Mouse (Mus musculus): ENCODE measurements around the gene Brd7. TPM values are rescaled to one million over a fixed set of nuclear protein-coding genes. Genes with fewer than 3 reads are reported as not detected.

Gene Brd7
- polyA plus RNA-seq, 1 experiment from 2014 or later, result 94.5 TPM

- ATAC-seq (ENCODE audit: insufficient number of reproducible peaks, insufficient read depth, low FRiP score, low TSS enrichment), result no peak
- no peak overlapping the region for H3K4me2 ChIP-seq (replicated peaks)
- peaks cover 14% of the 10 kb centered on the region for H3K4me1 ChIP-seq
- 78% methylated on average over 7 of the region's 7 CpGs for WGBS
- H3K4me3 ChIP-seq, result no peak overlapping the region
- no peaks in the 10 kb centered on the region for H3K27me3 ChIP-seq
- H3K27ac ChIP-seq, result no peak overlapping the region
- no peak overlapping the region for H3K9ac ChIP-seq
- no peaks in the 10 kb centered on the region for H3K36me3 ChIP-seq
- H3K9me3 ChIP-seq, result no peaks in the 10 kb centered on the region
These were observed 18.5 kb upstream of the Brd7 start for GRCm38 (mm10) chr8:88380497-88380896.

- peak; percentile 56 for ATAC-seq (ENCODE audit: insufficient number of reproducible peaks, insufficient read depth, low FRiP score, low TSS enrichment)
- Histone ChIP-seq H3K27ac (peak overlapping the region; percentile 20; the same call in 1 of the 2 replicates), H3K9me3 (no peaks in the 10 kb centered on the region), H3K36me3 (no peaks in the 10 kb centered on the region), H3K4me1 (peaks cover 10% of the 10 kb centered on the region), H3K4me2 (replicated peaks) (0 out of 2 replicates have a peak overlapping the region, but pooled peaks have one; percentile 6), H3K27me3 (no peaks in the 10 kb centered on the region), H3K4me3 (no peak overlapping the region), H3K9ac (no peak overlapping the region)
- WGBS, result 60% methylated on average over 19 of the region's 19 CpGs
These were observed 15.0 kb upstream of the Brd7 start for GRCm38 (mm10) chr8:88376836-88377582.

GRCm38 (mm10) chr8:88371522-88371921, 9.5 kb upstream of the Brd7 start:
- H3K4me1 ChIP-seq, result peaks cover 8% of the 10 kb centered on the region; the same call in 1 of the 2 replicates
- no peaks in the 10 kb centered on the region for H3K36me3 ChIP-seq
- H3K4me2 ChIP-seq (replicated peaks), result no peak overlapping the region
- H3K9me3 ChIP-seq, result no peaks in the 10 kb centered on the region
- no peak overlapping the region for H3K9ac ChIP-seq
- no peak for ATAC-seq (ENCODE audit: insufficient number of reproducible peaks, insufficient read depth, low FRiP score, low TSS enrichment)
- no peak overlapping the region for H3K27ac ChIP-seq
- H3K27me3 ChIP-seq, result no peaks in the 10 kb centered on the region
- H3K4me3 ChIP-seq, result no peak overlapping the region
- 85% methylated on average over 2 of the region's 2 CpGs for WGBS

GRCm38 (mm10) chr8:88369805-88370204, 7.8 kb upstream of the Brd7 start:
- H3K4me1 ChIP-seq, result peaks cover 6% of the 10 kb centered on the region; the same call in 1 of the 2 replicates
- H3K27ac ChIP-seq, result no peak overlapping the region
- no peaks in the 10 kb centered on the region for H3K36me3 ChIP-seq
- no peak overlapping the region for H3K4me2 ChIP-seq (replicated peaks)
- no peak overlapping the region for H3K4me3 ChIP-seq
- no peak for ATAC-seq (ENCODE audit: insufficient number of reproducible peaks, insufficient read depth, low FRiP score, low TSS enrichment)
- H3K9ac ChIP-seq, result no peak overlapping the region
- WGBS, result 60% methylated on average over 3 of the region's 3 CpGs
- no peaks in the 10 kb centered on the region for H3K27me3 ChIP-seq
- no peaks in the 10 kb centered on the region for H3K9me3 ChIP-seq

GRCm38 (mm10) chr8:88369221-88369620, 7.2 kb upstream of the Brd7 start:
- no peaks in the 10 kb centered on the region for H3K9me3 ChIP-seq
- 11% methylated on average over 6 of the region's 6 CpGs for WGBS
- H3K36me3 ChIP-seq, result no peaks in the 10 kb centered on the region
- no peak overlapping the region for H3K4me3 ChIP-seq
- ATAC-seq (ENCODE audit: insufficient number of reproducible peaks, insufficient read depth, low FRiP score, low TSS enrichment), result no peak
- no peak overlapping the region for H3K27ac ChIP-seq
- H3K4me1 ChIP-seq, result peaks cover 6% of the 10 kb centered on the region; the same call in 1 of the 2 replicates
- H3K4me2 ChIP-seq (replicated peaks), result no peak overlapping the region
- H3K9ac ChIP-seq, result no peak overlapping the region
- H3K27me3 ChIP-seq, result no peaks in the 10 kb centered on the region

GRCm38 (mm10) chr8:88362446-88363150, 604 bp upstream of the Brd7 start:
- no peaks in the 10 kb centered on the region for H3K27me3 ChIP-seq
- peak overlapping the region; percentile 99 for H3K4me3 ChIP-seq
- H3K27ac ChIP-seq, result 0 out of 2 replicates have a peak overlapping the region, but pooled peaks have one; percentile 93
- 35% methylated on average over 11 of the region's 11 CpGs for WGBS
- 0 out of 2 replicates have a peak overlapping the region, but pooled peaks have one; percentile 31 for H3K9ac ChIP-seq
- H3K9me3 ChIP-seq, result 0 out of 2 replicates have a peak, but pooled peaks cover 4% of the 10 kb centered on the region
- H3K4me2 ChIP-seq (replicated peaks), result peak overlapping the region; percentile 83
- peaks cover 17% of the 10 kb centered on the region for H3K36me3 ChIP-seq
- no peak for ATAC-seq (ENCODE audit: insufficient number of reproducible peaks, insufficient read depth, low FRiP score, low TSS enrichment)
- peaks cover 18% of the 10 kb centered on the region for H3K4me1 ChIP-seq

GRCm38 (mm10) chr8:88361044-88361707, 818 bp downstream of the Brd7 start:
- Histone ChIP-seq H3K27ac (peak overlapping the region; percentile 93), H3K9ac (peak overlapping the region; percentile 97), H3K4me1 (peaks cover 18% of the 10 kb centered on the region), H3K27me3 (no peaks in the 10 kb centered on the region), H3K4me2 (replicated peaks) (peak overlapping the region; percentile 83), H3K36me3 (peaks cover 30% of the 10 kb centered on the region), H3K9me3 (0 out of 2 replicates have a peak, but pooled peaks cover 4% of the 10 kb centered on the region), H3K4me3 (peak overlapping the region; percentile 99)
- WGBS, result 3% methylated on average over 31 of the region's 31 CpGs
- no peak for ATAC-seq (ENCODE audit: insufficient number of reproducible peaks, insufficient read depth, low FRiP score, low TSS enrichment)

- no peak overlapping the region for H3K9ac ChIP-seq
- H3K4me2 ChIP-seq (replicated peaks), result peak overlapping the region; percentile 83
- WGBS, result 94% methylated on average over 2 of the region's 2 CpGs
- ATAC-seq (ENCODE audit: insufficient number of reproducible peaks, insufficient read depth, low FRiP score, low TSS enrichment), result no peak
- H3K27me3 ChIP-seq, result no peaks in the 10 kb centered on the region
- no peak overlapping the region for H3K27ac ChIP-seq
- 0 out of 2 replicates have a peak, but pooled peaks cover 4% of the 10 kb centered on the region for H3K9me3 ChIP-seq
- H3K4me3 ChIP-seq, result peak overlapping the region; percentile 99
- H3K36me3 ChIP-seq, result peaks cover 42% of the 10 kb centered on the region
- H3K4me1 ChIP-seq, result peaks cover 18% of the 10 kb centered on the region
These were observed 2.0 kb downstream of the Brd7 start for GRCm38 (mm10) chr8:88359959-88360358.

- H3K36me3 ChIP-seq, result peaks cover 59% of the 10 kb centered on the region
- 0 out of 2 replicates have a peak, but pooled peaks cover 4% of the 10 kb centered on the region for H3K9me3 ChIP-seq
- no peak overlapping the region for H3K4me3 ChIP-seq
- no peak overlapping the region for H3K4me2 ChIP-seq (replicated peaks)
- ATAC-seq (ENCODE audit: insufficient number of reproducible peaks, insufficient read depth, low FRiP score, low TSS enrichment), result no peak
- peaks cover 18% of the 10 kb centered on the region for H3K4me1 ChIP-seq
- no peak overlapping the region for H3K9ac ChIP-seq
- H3K27ac ChIP-seq, result no peak overlapping the region
- H3K27me3 ChIP-seq, result no peaks in the 10 kb centered on the region
- 85% methylated on average over 5 of the region's 5 CpGs for WGBS
These were observed 4.0 kb downstream of the Brd7 start for GRCm38 (mm10) chr8:88357946-88358345.

- no peak overlapping the region for H3K9ac ChIP-seq
- no peak overlapping the region for H3K4me3 ChIP-seq
- H3K27me3 ChIP-seq, result no peaks in the 10 kb centered on the region
- H3K9me3 ChIP-seq, result 0 out of 2 replicates have a peak, but pooled peaks cover 4% of the 10 kb centered on the region
- H3K36me3 ChIP-seq, result peaks cover 65% of the 10 kb centered on the region
- no peak overlapping the region for H3K27ac ChIP-seq
- no peak overlapping the region for H3K4me2 ChIP-seq (replicated peaks)
- ATAC-seq (ENCODE audit: insufficient number of reproducible peaks, insufficient read depth, low FRiP score, low TSS enrichment), result no peak
- H3K4me1 ChIP-seq, result peaks cover 15% of the 10 kb centered on the region
- WGBS, result 64% methylated on average over 5 of the region's 5 CpGs
These were observed 4.6 kb downstream of the Brd7 start for GRCm38 (mm10) chr8:88357226-88357933.

- Histone ChIP-seq H3K27me3 (no peaks in the 10 kb centered on the region), H3K4me2 (replicated peaks) (no peak overlapping the region), H3K27ac (no peak overlapping the region), H3K36me3 (peaks cover 83% of the 10 kb centered on the region), H3K9ac (no peak overlapping the region), H3K4me1 (no peaks in the 10 kb centered on the region), H3K4me3 (no peak overlapping the region), H3K9me3 (no peaks in the 10 kb centered on the region)
- 77% methylated on average over 2 of the region's 2 CpGs for WGBS
- no peak for ATAC-seq (ENCODE audit: insufficient number of reproducible peaks, insufficient read depth, low FRiP score, low TSS enrichment)
These were observed 12.9 kb downstream of the Brd7 start for GRCm38 (mm10) chr8:88349046-88349445.

All from embryonic facial prominence, embryonic 12.5 days (tissue).